Mouse (Mus musculus) stomach, embryonic 14.5 days (tissue): ENCODE measurements around the gene N4bp2. TPM values are rescaled to one million over a fixed set of nuclear protein-coding genes. Genes with fewer than 3 reads are reported as not detected.

ENCODE experiments used
- ATAC-seq: fragments of 200-750 bp; cut with Nextera tagmentation; 2 replicates; pipeline ENCODE4 v1.8.0; 2017; ENCODE audit warnings: low read depth, moderate TSS enrichment; ENCODE audit not compliant: insufficient number of reproducible peaks, insufficient read depth, low FRiP score
- H3K27ac ChIP-seq: fragments of 300-500 bp; sonication (generic); 2 replicates; pipeline ENCODE4 v1.5.1; 2014; ENCODE audit warnings: mild to moderate bottlenecking, low read length, moderate library complexity, mixed read lengths
- H3K27me3 ChIP-seq: fragments of 300-500 bp; sonication (generic); 2 replicates; pipeline ENCODE4 v1.6.1; 2014; ENCODE audit warnings: low read length, control low read depth, mixed read lengths; ENCODE audit not compliant: control insufficient read depth, insufficient read depth
- H3K36me3 ChIP-seq: fragments of 300-500 bp; sonication (generic); 2 replicates; pipeline ENCODE4 v1.6.1; 2014; ENCODE audit warnings: mild to moderate bottlenecking, control low read depth, low read length, moderate library complexity, mixed read lengths; ENCODE audit not compliant: control insufficient read depth, insufficient read depth
- H3K4me1 ChIP-seq: fragments of 300-500 bp; sonication (generic); 2 replicates; pipeline ENCODE4 v1.6.1; 2014; ENCODE audit warnings: low read length, control low read depth, mixed read lengths; ENCODE audit not compliant: control insufficient read depth, insufficient read depth
- H3K4me2 ChIP-seq: fragments of 300-500 bp; sonication (generic); replicated peaks from 2 replicates; pipeline ENCODE4 v1.6.1; 2014; ENCODE audit warnings: low read depth, low read length, control low read depth
- H3K4me3 ChIP-seq: fragments of 300-500 bp; sonication (generic); 2 replicates; pipeline ENCODE4 v1.5.1; 2014; ENCODE audit warnings: low read depth, low read length, control low read depth
- H3K9ac ChIP-seq: fragments of 300-500 bp; sonication (generic); replicated peaks from 2 replicates; pipeline ENCODE4 v1.6.1; 2014; ENCODE audit warnings: low read depth, mild to moderate bottlenecking, control low read depth, low read length, moderate library complexity, mixed read lengths
- H3K9me3 ChIP-seq: fragments of 300-500 bp; sonication (generic); 2 replicates; pipeline ENCODE4 v1.6.1; 2016; ENCODE audit warnings: low read depth, low read length, control low read depth; ENCODE audit not compliant: control insufficient read depth
- WGBS: fragments of 180-500 bp; shearing (Covaris S2); extraction: QIAGEN DNeasy Blood & Tissue Kit; methylation state at CpG from one replicate; pipeline ENCODE4 v1.1.7; 2014; 5-methylcytosine and 5-hydroxymethylcytosine counted together
- polyA plus RNA-seq: library from polyadenylated mRNA; unstranded; fragments of >200 nt; fragmentation: Nextera tagmentation; extraction: Ambion mirVana; gene quantifications from 2 replicates; pipeline ENCODE4 v1.2.1, GENCODE M21; 2014

Gene N4bp2
- polyA plus RNA-seq, 1 experiment from 2014 or later: 48.0 TPM

DNA sequence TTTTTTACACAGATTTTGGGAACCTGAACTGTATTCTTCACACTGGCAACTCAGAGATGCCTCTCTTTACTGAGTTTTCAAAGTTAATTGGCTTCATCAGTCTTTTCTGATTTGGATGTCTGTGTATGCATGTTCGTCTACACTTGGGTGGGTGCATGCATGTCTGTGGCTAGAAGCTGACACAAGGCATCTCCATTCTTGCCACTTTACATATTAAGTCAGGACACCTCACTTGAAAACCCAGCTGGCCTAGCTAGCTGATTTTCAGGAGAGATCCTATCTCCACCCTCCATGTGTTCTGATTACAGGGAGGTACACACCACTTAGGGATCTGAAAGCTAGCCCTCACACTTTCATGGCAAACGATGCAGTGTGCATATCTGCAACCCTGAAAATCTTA is 2.7 kb upstream of the N4bp2 start:
- WGBS: 92% methylated on average over 2 of the region's 2 CpGs
- Histone ChIP-seq H3K9me3 (no peaks in the 10 kb centered on the region), H3K9ac (no peak overlapping the region), H3K36me3 (no peaks in the 10 kb centered on the region), H3K27me3 (no peaks in the 10 kb centered on the region), H3K4me2 (no peak overlapping the region), H3K4me3 (no peak overlapping the region), H3K4me1 (peaks cover 6% of the 10 kb centered on the region; the same call in 1 of the 2 replicates), H3K27ac (no peak overlapping the region)
- ATAC-seq: no peak

DNA sequence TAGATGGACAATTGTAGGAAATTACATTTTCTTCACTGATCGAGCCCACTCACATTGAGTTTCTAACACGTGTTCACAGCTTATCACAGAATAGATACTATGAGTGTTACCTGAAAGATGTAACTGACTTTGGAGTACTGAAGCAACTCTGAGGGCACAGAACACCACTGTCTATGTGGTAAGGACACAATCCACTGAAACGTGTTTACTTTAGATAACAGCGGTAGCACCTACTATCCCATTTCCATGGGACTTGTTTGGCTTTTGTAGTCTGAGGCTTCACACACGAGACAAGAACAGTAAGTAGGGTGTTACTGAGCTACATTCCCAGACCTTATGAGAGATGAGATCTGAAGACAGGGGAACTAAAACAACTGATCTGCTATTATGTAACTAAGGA is 2.3 kb upstream of the N4bp2 start:
- Histone ChIP-seq H3K9ac (no peak overlapping the region), H3K9me3 (no peaks in the 10 kb centered on the region), H3K36me3 (no peaks in the 10 kb centered on the region), H3K4me3 (no peak overlapping the region), H3K4me1 (peaks cover 6% of the 10 kb centered on the region; the same call in 1 of the 2 replicates), H3K27ac (no peak overlapping the region), H3K4me2 (no peak overlapping the region), H3K27me3 (no peaks in the 10 kb centered on the region)
- ATAC-seq: no peak
- WGBS: 64% methylated on average over 5 of the region's 5 CpGs

DNA sequence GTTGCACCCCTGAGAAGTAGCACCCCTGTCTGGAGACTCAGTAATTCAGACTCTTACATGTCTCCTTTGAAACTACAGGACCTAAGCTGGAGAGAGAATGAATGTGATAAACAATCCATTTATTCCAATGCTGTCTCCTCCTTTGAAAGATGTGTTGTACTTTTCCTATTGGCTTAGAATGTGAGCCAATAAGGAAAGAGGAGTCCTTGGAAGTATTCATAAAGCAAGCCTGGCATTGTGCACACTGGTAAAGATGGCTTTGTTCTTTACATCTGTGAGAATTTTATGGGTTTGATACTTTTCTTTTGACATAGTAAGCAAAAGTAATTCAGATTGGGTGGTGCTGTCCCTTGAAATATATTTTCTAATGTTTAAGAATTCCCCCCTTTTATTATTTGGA is 1.4 kb upstream of the N4bp2 start:
- H3K9ac ChIP-seq: no peak overlapping the region

DNA sequence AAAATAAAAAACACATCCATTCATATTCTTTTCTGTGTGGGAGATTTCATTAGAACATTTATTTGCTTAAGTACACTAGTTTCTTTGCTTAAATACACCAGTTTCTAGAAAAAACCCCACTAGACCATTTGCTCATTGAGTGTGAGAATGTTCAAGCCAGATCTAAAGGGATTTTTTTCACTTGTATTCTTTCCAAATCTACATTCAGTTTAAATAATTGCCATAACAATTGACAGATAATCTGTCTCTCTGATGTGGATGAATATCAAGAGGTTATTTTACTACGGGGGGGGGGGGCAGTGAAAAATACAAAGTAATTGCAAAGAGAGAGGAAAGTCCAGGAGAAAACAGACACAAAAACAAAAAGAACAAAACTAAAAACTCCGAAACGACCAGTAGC is 635 bp upstream of the N4bp2 start:
- Histone ChIP-seq H3K4me1 (peaks cover 6% of the 10 kb centered on the region; the same call in 1 of the 2 replicates), H3K36me3 (no peaks in the 10 kb centered on the region), H3K9ac (peak overlapping the region; percentile 99), H3K4me2 (peak overlapping the region; percentile 73), H3K27ac (peak overlapping the region; percentile 100), H3K27me3 (no peaks in the 10 kb centered on the region), H3K4me3 (peak overlapping the region; percentile 86), H3K9me3 (no peaks in the 10 kb centered on the region)
- no peak for ATAC-seq
- 2% methylated on average over 3 of the region's 3 CpGs for WGBS

More for the DNA sequence above, 1.4 kb upstream of the N4bp2 start:
- Histone ChIP-seq H3K9me3 (no peaks in the 10 kb centered on the region), H3K27me3 (no peaks in the 10 kb centered on the region), H3K36me3 (no peaks in the 10 kb centered on the region), H3K4me1 (peaks cover 6% of the 10 kb centered on the region; the same call in 1 of the 2 replicates), H3K4me3 (no peak overlapping the region), H3K4me2 (peak overlapping the region; percentile 1; the same call in 1 of the 2 replicates), H3K27ac (no peak overlapping the region)
- ATAC-seq: no peak

DNA sequence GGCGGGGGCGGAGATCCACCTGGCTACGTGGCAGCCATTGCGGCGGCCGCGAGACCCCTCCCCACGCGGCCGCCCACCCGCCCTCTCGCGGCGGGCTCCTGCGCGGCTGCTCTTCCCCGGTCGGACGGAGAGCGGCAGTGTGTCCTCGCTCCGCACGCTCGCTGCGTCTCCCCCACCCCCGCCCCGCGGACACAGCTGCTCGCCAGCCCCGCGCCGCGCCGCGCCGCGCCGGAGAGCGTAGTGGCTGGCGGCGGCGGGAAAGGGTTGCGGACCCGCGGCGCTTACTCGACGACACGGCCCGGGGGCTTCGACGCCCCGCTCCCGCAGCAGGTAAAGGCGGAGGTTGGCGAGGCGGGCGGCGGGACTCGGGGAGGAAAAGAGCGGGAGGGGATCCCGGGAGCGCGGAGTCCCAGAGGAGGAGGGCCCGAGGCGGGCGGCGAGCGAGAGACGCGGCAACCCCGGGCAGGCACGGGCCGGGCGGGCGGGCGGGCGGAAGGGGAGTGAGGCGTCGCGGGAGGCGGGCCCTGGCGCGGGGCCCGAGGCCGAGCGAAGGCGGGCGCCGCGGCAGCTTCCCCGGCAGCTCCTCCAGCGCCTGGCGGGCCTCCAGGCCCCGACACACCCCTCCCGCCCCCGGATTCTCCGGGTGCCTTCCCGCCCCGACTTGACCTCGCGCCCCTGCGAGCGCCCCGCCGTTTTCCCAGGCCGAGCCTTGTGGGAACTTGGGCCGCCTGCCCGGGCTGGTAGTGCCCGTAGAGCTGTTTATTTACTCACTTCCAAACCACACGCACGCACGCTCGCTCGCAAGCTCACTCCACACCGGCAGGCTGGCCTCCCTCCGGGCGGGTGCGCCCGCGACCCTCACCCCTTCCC is 830 bp downstream of the N4bp2 start:
- Histone ChIP-seq H3K9ac (peak overlapping the region; percentile 99), H3K4me3 (peak overlapping the region; percentile 86), H3K36me3 (no peaks in the 10 kb centered on the region), H3K4me2 (peak overlapping the region; percentile 73), H3K4me1 (peaks cover 6% of the 10 kb centered on the region; the same call in 1 of the 2 replicates), H3K9me3 (no peaks in the 10 kb centered on the region), H3K27me3 (no peaks in the 10 kb centered on the region), H3K27ac (peak overlapping the region; percentile 100)
- under 1% methylated on average over 54 of the region's 121 CpGs for WGBS
- ATAC-seq: peak; percentile 88

DNA sequence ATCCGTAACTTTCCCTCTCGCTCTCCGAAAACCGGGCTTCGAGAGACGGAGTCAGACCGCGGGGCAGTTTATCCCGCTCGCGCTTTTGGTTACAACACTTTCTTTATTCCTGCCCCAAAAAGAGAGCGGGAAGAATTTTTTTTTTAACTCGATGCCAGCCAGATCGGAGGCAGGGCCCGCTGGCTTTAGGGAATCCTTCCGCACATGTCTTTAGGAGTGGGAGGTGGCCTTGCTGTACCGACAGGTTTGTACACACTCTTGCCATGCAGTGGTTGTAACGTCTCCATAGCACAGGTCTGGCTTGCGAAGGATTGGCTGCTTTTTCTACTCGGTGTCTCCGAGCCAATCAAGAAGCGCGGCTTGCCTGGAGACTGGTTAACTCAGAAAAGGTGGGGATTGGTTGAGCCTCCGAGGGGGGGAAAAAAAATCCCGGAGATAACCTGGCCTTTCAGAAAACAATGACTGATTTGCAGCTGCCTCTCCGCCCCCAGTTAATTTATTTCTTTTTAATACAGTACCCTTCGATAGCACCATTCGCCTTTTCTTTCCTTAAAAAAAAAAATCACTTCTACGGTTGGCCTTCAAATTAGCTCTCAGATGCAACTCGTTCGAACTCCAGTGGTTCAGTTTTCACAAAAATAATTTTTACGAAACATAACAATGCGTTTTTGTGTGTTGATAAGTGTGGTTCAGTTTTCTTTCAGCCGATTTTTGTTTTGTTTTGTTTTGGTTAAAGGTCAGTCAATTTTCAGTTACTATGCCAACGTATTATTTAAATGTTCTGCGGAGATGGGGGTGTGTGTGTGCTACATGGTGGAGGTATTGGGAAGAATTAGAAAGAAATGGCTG is 1.7 kb downstream of the N4bp2 start:
- 4% methylated on average over 36 of the region's 36 CpGs for WGBS
- Histone ChIP-seq H3K27me3 (no peaks in the 10 kb centered on the region), H3K4me2 (peak overlapping the region; percentile 73), H3K4me1 (peaks cover 6% of the 10 kb centered on the region; the same call in 1 of the 2 replicates), H3K4me3 (peak overlapping the region; percentile 86), H3K9ac (peak overlapping the region; percentile 99), H3K9me3 (no peaks in the 10 kb centered on the region), H3K27ac (peak overlapping the region; percentile 100), H3K36me3 (no peaks in the 10 kb centered on the region)
- ATAC-seq: peak; percentile 93

DNA sequence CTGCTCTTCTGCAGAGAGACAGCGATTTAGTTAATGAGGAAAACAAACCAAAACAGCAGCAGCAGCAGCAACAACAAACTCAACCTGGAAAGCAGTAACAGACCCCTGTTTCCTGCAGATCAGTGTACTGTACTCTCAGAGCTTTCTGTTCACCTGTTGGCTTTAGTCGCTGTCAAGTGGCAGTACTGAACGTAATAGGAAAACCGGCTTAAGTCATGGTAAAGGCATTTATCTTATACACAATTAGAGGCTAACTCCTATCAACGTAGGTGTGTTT is 2.3 kb downstream of the N4bp2 start:
- H3K9me3 ChIP-seq: no peaks in the 10 kb centered on the region

DNA sequence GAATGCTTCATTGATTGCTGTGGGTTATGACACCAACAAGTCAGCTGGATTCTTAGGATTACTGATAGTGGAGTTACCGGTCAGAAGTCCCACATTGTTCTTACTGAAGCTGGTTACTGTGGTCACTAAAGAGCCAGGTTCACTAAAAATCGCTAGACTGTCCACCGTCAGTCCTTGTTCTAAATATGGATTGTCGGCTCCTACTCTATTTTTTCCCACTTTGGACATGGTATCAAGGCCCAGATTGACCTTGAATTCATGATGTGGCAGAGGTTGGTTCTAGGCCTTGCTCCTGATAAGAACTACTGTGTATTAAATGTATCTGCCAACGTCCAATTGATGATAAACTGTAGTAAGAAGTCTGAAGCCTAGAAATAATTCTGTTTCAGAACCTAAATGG is 4.7 kb downstream of the N4bp2 start:
- H3K36me3 ChIP-seq: no peaks in the 10 kb centered on the region
- H3K27ac ChIP-seq: no peak overlapping the region
- ATAC-seq: no peak
- no peak overlapping the region for H3K9ac ChIP-seq
- no peak overlapping the region for H3K4me2 ChIP-seq
- 84% methylated on average over 5 of the region's 5 CpGs for WGBS
- peaks cover 3% of the 10 kb centered on the region; the same call in 1 of the 2 replicates for H3K4me1 ChIP-seq
- H3K27me3 ChIP-seq: no peaks in the 10 kb centered on the region
- H3K9me3 ChIP-seq: no peaks in the 10 kb centered on the region
- no peak overlapping the region for H3K4me3 ChIP-seq

More for the DNA sequence above, 2.3 kb downstream of the N4bp2 start:
- no peaks in the 10 kb centered on the region for H3K36me3 ChIP-seq
- H3K4me1 ChIP-seq: peaks cover 6% of the 10 kb centered on the region; the same call in 1 of the 2 replicates
- H3K27me3 ChIP-seq: no peaks in the 10 kb centered on the region
- peak overlapping the region; percentile 86 for H3K4me3 ChIP-seq
- H3K27ac ChIP-seq: peak overlapping the region; percentile 52; the same call in 1 of the 2 replicates
- WGBS: 44% methylated on average over 5 of the region's 5 CpGs
- no peak for ATAC-seq
- H3K9ac ChIP-seq: no peak overlapping the region
- peak overlapping the region; percentile 73 for H3K4me2 ChIP-seq
